Mouse (Mus musculus): ENCODE results near the gene Ccl9. TPM values are rescaled to one million over a fixed set of nuclear protein-coding genes. Genes with fewer than 3 reads are reported as not detected.

The Ccl9 gene
- polyA plus RNA-seq, 1 experiment from 2014 or later: 1.2 TPM

- Histone ChIP-seq H3K4me3 (ENCODE audit: low read depth, low read length) (no peak overlapping the region), H3K4me2 (ENCODE audit: low read length) (no peak overlapping the region), H3K9me3 (replicated peaks; ENCODE audit: control insufficient read depth, low read length) (no peaks in the 10 kb centered on the region), H3K27me3 (replicated peaks; ENCODE audit: control insufficient read depth, insufficient read depth, low read length) (no peaks in the 10 kb centered on the region), H3K4me1 (ENCODE audit: control insufficient read depth, insufficient read depth, low read length) (no peaks in the 10 kb centered on the region), H3K27ac (ENCODE audit: low read depth, low read length) (no peak overlapping the region), H3K36me3 (ENCODE audit: control insufficient read depth, insufficient read depth, low read length) (no peaks in the 10 kb centered on the region), H3K9ac (ENCODE audit: low read length) (no peak overlapping the region)
- ATAC-seq: no peak
- no peak for DNase-seq (ENCODE audit: low spot score)
Measured at GRCm38 (mm10) chr11:83583450-83583754, 5.0 kb upstream of the Ccl9 start.

- no peak for ATAC-seq
- no peak overlapping the region for H3K4me3 ChIP-seq (ENCODE audit: low read depth, low read length)
- 85% methylated on average over 4 of the region's 4 CpGs for WGBS
Measured at GRCm38 (mm10) chr11:83582626-83583449, 4.4 kb upstream of the Ccl9 start.

GRCm38 (mm10) chr11:83581626-83582610 is 3.5 kb upstream of the Ccl9 start:
- no peak for ATAC-seq
- WGBS: 82% methylated on average over 4 of the region's 4 CpGs

More at GRCm38 (mm10) chr11:83582626-83583449, 4.4 kb upstream of the Ccl9 start:
- Histone ChIP-seq H3K4me2 (ENCODE audit: low read length) (no peak overlapping the region), H3K27ac (ENCODE audit: low read depth, low read length) (no peak overlapping the region), H3K27me3 (replicated peaks; ENCODE audit: control insufficient read depth, insufficient read depth, low read length) (no peaks in the 10 kb centered on the region), H3K4me1 (ENCODE audit: control insufficient read depth, insufficient read depth, low read length) (no peaks in the 10 kb centered on the region), H3K9ac (ENCODE audit: low read length) (no peak overlapping the region), H3K36me3 (ENCODE audit: control insufficient read depth, insufficient read depth, low read length) (no peaks in the 10 kb centered on the region), H3K9me3 (replicated peaks; ENCODE audit: control insufficient read depth, low read length) (no peaks in the 10 kb centered on the region)
- DNase-seq (ENCODE audit: low spot score): no peak

GRCm38 (mm10) chr11:83580699-83581232 is 2.3 kb upstream of the Ccl9 start:
- no peak for ATAC-seq
- no peak overlapping the region for H3K4me3 ChIP-seq (ENCODE audit: low read depth, low read length)
- no peaks in the 10 kb centered on the region for H3K4me1 ChIP-seq (ENCODE audit: control insufficient read depth, insufficient read depth, low read length)
- H3K9ac ChIP-seq (ENCODE audit: low read length): no peak overlapping the region
- 88% methylated on average over 1 of the region's 1 CpGs for WGBS
- no peaks in the 10 kb centered on the region for H3K36me3 ChIP-seq (ENCODE audit: control insufficient read depth, insufficient read depth, low read length)
- no peaks in the 10 kb centered on the region for H3K27me3 ChIP-seq (replicated peaks; ENCODE audit: control insufficient read depth, insufficient read depth, low read length)
- no peaks in the 10 kb centered on the region for H3K9me3 ChIP-seq (replicated peaks; ENCODE audit: control insufficient read depth, low read length)
- H3K4me2 ChIP-seq (ENCODE audit: low read length): no peak overlapping the region
- DNase-seq (ENCODE audit: low spot score): no peak
- H3K27ac ChIP-seq (ENCODE audit: low read depth, low read length): no peak overlapping the region

More at GRCm38 (mm10) chr11:83581626-83582610, 3.5 kb upstream of the Ccl9 start:
- H3K9ac ChIP-seq (ENCODE audit: low read length): no peak overlapping the region
- no peak for DNase-seq (ENCODE audit: low spot score)
- H3K4me3 ChIP-seq (ENCODE audit: low read depth, low read length): no peak overlapping the region
- no peaks in the 10 kb centered on the region for H3K36me3 ChIP-seq (ENCODE audit: control insufficient read depth, insufficient read depth, low read length)
- no peak overlapping the region for H3K4me2 ChIP-seq (ENCODE audit: low read length)
- no peak overlapping the region for H3K27ac ChIP-seq (ENCODE audit: low read depth, low read length)
- no peaks in the 10 kb centered on the region for H3K9me3 ChIP-seq (replicated peaks; ENCODE audit: control insufficient read depth, low read length)
- H3K27me3 ChIP-seq (replicated peaks; ENCODE audit: control insufficient read depth, insufficient read depth, low read length): no peaks in the 10 kb centered on the region
- no peaks in the 10 kb centered on the region for H3K4me1 ChIP-seq (ENCODE audit: control insufficient read depth, insufficient read depth, low read length)

GRCm38 (mm10) chr11:83578999-83579398 is 563 bp upstream of the Ccl9 start:
- Histone ChIP-seq H3K36me3 (ENCODE audit: control insufficient read depth, insufficient read depth, low read length) (no peaks in the 10 kb centered on the region), H3K4me2 (ENCODE audit: low read length) (no peak overlapping the region), H3K27ac (ENCODE audit: low read depth, low read length) (no peak overlapping the region), H3K27me3 (replicated peaks; ENCODE audit: control insufficient read depth, insufficient read depth, low read length) (no peaks in the 10 kb centered on the region), H3K4me1 (ENCODE audit: control insufficient read depth, insufficient read depth, low read length) (no peaks in the 10 kb centered on the region), H3K4me3 (ENCODE audit: low read depth, low read length) (no peak overlapping the region), H3K9ac (ENCODE audit: low read length) (no peak overlapping the region), H3K9me3 (replicated peaks; ENCODE audit: control insufficient read depth, low read length) (no peaks in the 10 kb centered on the region)
- ATAC-seq (no peak), DNase-seq (ENCODE audit: low spot score) (no peak)
- WGBS: 84% methylated on average over 3 of the region's 3 CpGs

- ATAC-seq: no peak
- H3K9me3 ChIP-seq (replicated peaks; ENCODE audit: control insufficient read depth, low read length): no peaks in the 10 kb centered on the region
- no peak overlapping the region for H3K4me3 ChIP-seq (ENCODE audit: low read depth, low read length)
- no peak overlapping the region for H3K9ac ChIP-seq (ENCODE audit: low read length)
- no peaks in the 10 kb centered on the region for H3K36me3 ChIP-seq (ENCODE audit: control insufficient read depth, insufficient read depth, low read length)
- H3K4me2 ChIP-seq (ENCODE audit: low read length): no peak overlapping the region
- no peak overlapping the region for H3K27ac ChIP-seq (ENCODE audit: low read depth, low read length)
- DNase-seq (ENCODE audit: low spot score): no peak
- no peaks in the 10 kb centered on the region for H3K4me1 ChIP-seq (ENCODE audit: control insufficient read depth, insufficient read depth, low read length)
- H3K27me3 ChIP-seq (replicated peaks; ENCODE audit: control insufficient read depth, insufficient read depth, low read length): no peaks in the 10 kb centered on the region
- 89% methylated on average over 4 of the region's 4 CpGs for WGBS
Measured at GRCm38 (mm10) chr11:83576927-83577555, 1.4 kb downstream of the Ccl9 start.

GRCm38 (mm10) chr11:83572834-83573233 is 5.6 kb downstream of the Ccl9 start:
- no peak for ATAC-seq
- Histone ChIP-seq H3K4me2 (ENCODE audit: low read length) (no peak overlapping the region), H3K9me3 (replicated peaks; ENCODE audit: control insufficient read depth, low read length) (no peaks in the 10 kb centered on the region), H3K27ac (ENCODE audit: low read depth, low read length) (no peak overlapping the region), H3K36me3 (ENCODE audit: control insufficient read depth, insufficient read depth, low read length) (no peaks in the 10 kb centered on the region), H3K4me3 (ENCODE audit: low read depth, low read length) (no peak overlapping the region), H3K4me1 (ENCODE audit: control insufficient read depth, insufficient read depth, low read length) (no peaks in the 10 kb centered on the region), H3K9ac (ENCODE audit: low read length) (no peak overlapping the region), H3K27me3 (replicated peaks; ENCODE audit: control insufficient read depth, insufficient read depth, low read length) (no peaks in the 10 kb centered on the region)
- no peak for DNase-seq (ENCODE audit: low spot score)
- 74% methylated on average over 9 of the region's 9 CpGs for WGBS

GRCm38 (mm10) chr11:83572223-83572622 is 6.2 kb downstream of the Ccl9 start:
- Histone ChIP-seq H3K9ac (ENCODE audit: low read length) (no peak overlapping the region), H3K9me3 (replicated peaks; ENCODE audit: control insufficient read depth, low read length) (no peaks in the 10 kb centered on the region), H3K4me1 (ENCODE audit: control insufficient read depth, insufficient read depth, low read length) (no peaks in the 10 kb centered on the region), H3K4me3 (ENCODE audit: low read depth, low read length) (no peak overlapping the region), H3K27ac (ENCODE audit: low read depth, low read length) (no peak overlapping the region), H3K4me2 (ENCODE audit: low read length) (no peak overlapping the region), H3K36me3 (ENCODE audit: control insufficient read depth, insufficient read depth, low read length) (no peaks in the 10 kb centered on the region), H3K27me3 (replicated peaks; ENCODE audit: control insufficient read depth, insufficient read depth, low read length) (no peaks in the 10 kb centered on the region)
- 93% methylated on average over 8 of the region's 8 CpGs for WGBS
- DNase-seq (ENCODE audit: low spot score) (no peak), ATAC-seq (no peak)

Data from forebrain, embryonic 14.5 days (tissue).